Mouse (Mus musculus) forebrain, embryonic 14.5 days (tissue): ENCODE results near the gene Nod1. TPM values are rescaled to one million over a fixed set of nuclear protein-coding genes. Genes with fewer than 3 reads are reported as not detected.

ENCODE experiments used
- ATAC-seq: fragments of 200-750 bp; cut with Nextera tagmentation; 2 replicates; pipeline ENCODE4 v1.8.0; 2017; ENCODE audit warnings: mild to moderate bottlenecking, moderate library complexity
- DNase-seq: peaks from one replicate; pipeline ENCODE4 v3.0.0-alpha.2; 2015; ENCODE audit warnings: low spot score
- H3K27ac ChIP-seq: fragments of 300-500 bp; sonication (generic); 2 replicates; pipeline ENCODE4 v1.5.1; 2014; ENCODE audit warnings: low read depth, mild to moderate bottlenecking, control low read depth, low read length, moderate library complexity
- H3K27me3 ChIP-seq: fragments of 300-500 bp; sonication (generic); replicated peaks from 2 replicates; pipeline ENCODE4 v1.6.1; 2014; ENCODE audit warnings: low read length, control low read depth, mixed read lengths; ENCODE audit not compliant: control insufficient read depth, insufficient read depth
- H3K36me3 ChIP-seq: fragments of 300-500 bp; sonication (generic); 2 replicates; pipeline ENCODE4 v1.6.1; 2014; ENCODE audit warnings: low read length, control low read depth; ENCODE audit not compliant: control insufficient read depth, insufficient read depth
- H3K4me1 ChIP-seq: fragments of 300-500 bp; sonication (generic); 2 replicates; pipeline ENCODE4 v1.6.1; 2014; ENCODE audit warnings: antibody characterized with exemption, low read length, control low read depth; ENCODE audit not compliant: control insufficient read depth, insufficient read depth
- H3K4me2 ChIP-seq: fragments of 300-500 bp; sonication (generic); 2 replicates; pipeline ENCODE4 v1.6.1; 2014; ENCODE audit warnings: mild to moderate bottlenecking, control low read depth, low read length
- H3K4me3 ChIP-seq: fragments of 300-500 bp; sonication (generic); 2 replicates; pipeline ENCODE4 v1.5.1; 2014; ENCODE audit warnings: low read depth, low read length, control low read depth
- H3K9ac ChIP-seq: fragments of 300-500 bp; sonication (generic); 2 replicates; pipeline ENCODE4 v1.6.1; 2014; ENCODE audit warnings: mild to moderate bottlenecking, low read length, control low read depth, moderate library complexity
- H3K9me3 ChIP-seq: fragments of 300-500 bp; sonication (generic); replicated peaks from 2 replicates; pipeline ENCODE4 v1.6.1; 2016; ENCODE audit warnings: low read length, control low read depth, mixed read lengths; ENCODE audit not compliant: control insufficient read depth
- WGBS: fragments of 180-500 bp; shearing (Covaris S2); extraction: QIAGEN DNeasy Blood & Tissue Kit; methylation state at CpG from one replicate; pipeline ENCODE4 v1.1.7; 2014; 5-methylcytosine and 5-hydroxymethylcytosine counted together
- polyA plus RNA-seq: library from polyadenylated mRNA; unstranded; fragments of >200 nt; fragmentation: Nextera tagmentation; extraction: Ambion mirVana; gene quantifications from 2 replicates; pipeline ENCODE4 v1.2.1, GENCODE M21; 2014

Nod1 gene
- polyA plus RNA-seq, 1 experiment from 2014 or later = 1.8 TPM

GRCm38 (mm10) chr6:54970506-54970905 is 1.9 kb downstream of the Nod1 start:
- Histone ChIP-seq H3K9ac (no peak overlapping the region), H3K36me3 (no peaks in the 10 kb centered on the region), H3K4me3 (no peak overlapping the region), H3K27me3 (peaks cover 11% of the 10 kb centered on the region; the same call in 1 of the 2 replicates), H3K27ac (no peak overlapping the region), H3K4me1 (peaks cover 4% of the 10 kb centered on the region), H3K9me3 (no peaks in the 10 kb centered on the region), H3K4me2 (no peak overlapping the region)
- 78% methylated on average over 9 of the region's 9 CpGs for WGBS
- DNase-seq (no peak), ATAC-seq (no peak)

DNA sequence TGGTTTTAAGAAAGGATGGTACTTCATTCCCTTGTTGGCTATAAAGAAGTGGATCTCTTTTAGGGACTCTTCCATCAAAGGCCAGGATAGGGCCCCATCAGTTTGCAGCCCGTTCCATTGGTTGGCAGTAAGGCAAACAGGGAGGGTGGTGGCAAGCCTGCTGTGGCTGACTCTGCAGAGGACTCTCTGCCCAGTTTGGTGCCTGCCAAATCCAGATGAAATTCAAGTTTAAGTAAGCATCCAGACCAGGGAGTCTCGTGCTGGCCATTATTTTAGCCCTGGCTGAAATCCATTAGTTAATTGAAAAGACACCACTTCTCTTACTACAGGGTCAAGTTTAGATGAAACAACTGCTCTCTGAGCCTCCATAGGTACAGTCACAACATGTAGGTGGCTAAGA is 2.6 kb downstream of the Nod1 start:
- no peak for DNase-seq
- H3K9me3 ChIP-seq = no peaks in the 10 kb centered on the region
- no peak for ATAC-seq
- peaks cover 11% of the 10 kb centered on the region; the same call in 1 of the 2 replicates for H3K27me3 ChIP-seq
- no peaks in the 10 kb centered on the region for H3K36me3 ChIP-seq
- H3K4me1 ChIP-seq = peaks cover 4% of the 10 kb centered on the region
- no peak overlapping the region for H3K4me2 ChIP-seq
- WGBS = 60% methylated on average over 2 of the region's 2 CpGs
- no peak overlapping the region for H3K27ac ChIP-seq
- no peak overlapping the region for H3K4me3 ChIP-seq
- H3K9ac ChIP-seq = no peak overlapping the region

- Histone ChIP-seq H3K9me3 (no peaks in the 10 kb centered on the region), H3K4me3 (no peak overlapping the region), H3K4me1 (peaks cover 4% of the 10 kb centered on the region), H3K4me2 (no peak overlapping the region), H3K27me3 (peaks cover 11% of the 10 kb centered on the region; the same call in 1 of the 2 replicates), H3K9ac (no peak overlapping the region), H3K36me3 (no peaks in the 10 kb centered on the region), H3K27ac (no peak overlapping the region)
- 37% methylated on average over 10 of the region's 10 CpGs for WGBS
- ATAC-seq (no peak), DNase-seq (no peak)
Measured at GRCm38 (mm10) chr6:54967591-54967990, 4.8 kb downstream of the Nod1 start.

- H3K36me3 ChIP-seq = no peaks in the 10 kb centered on the region
- ATAC-seq = no peak
- H3K27ac ChIP-seq = no peak overlapping the region
- no peak overlapping the region for H3K4me3 ChIP-seq
- 54% methylated on average over 5 of the region's 5 CpGs for WGBS
- no peaks in the 10 kb centered on the region for H3K27me3 ChIP-seq
- no peak overlapping the region for H3K4me2 ChIP-seq
- H3K9me3 ChIP-seq = no peaks in the 10 kb centered on the region
- no peak for DNase-seq
- H3K9ac ChIP-seq = no peak overlapping the region
- H3K4me1 ChIP-seq = no peaks in the 10 kb centered on the region
Measured at GRCm38 (mm10) chr6:54965234-54965633, 7.2 kb downstream of the Nod1 start.

DNA sequence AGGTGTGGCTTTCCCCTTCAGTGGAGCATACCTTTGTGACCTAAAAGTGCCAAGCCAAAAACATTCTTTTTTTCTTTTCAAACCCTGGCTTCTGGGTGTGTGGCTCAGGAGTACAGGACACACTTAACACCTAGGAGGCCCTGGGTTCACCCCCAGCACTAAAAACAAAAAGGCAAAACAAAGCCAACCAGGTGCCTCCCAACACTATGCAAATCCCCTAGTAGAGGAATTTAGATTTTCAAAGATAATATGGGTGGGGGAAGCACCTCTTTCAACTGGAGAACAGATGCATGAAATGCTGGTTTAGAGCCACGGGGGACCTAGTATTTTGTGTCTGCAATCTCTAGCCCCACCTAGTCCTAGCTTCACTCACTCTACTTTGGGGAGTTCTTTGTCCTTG is 7.7 kb downstream of the Nod1 start:
- Histone ChIP-seq H3K9ac (no peak overlapping the region), H3K27ac (no peak overlapping the region), H3K4me1 (no peaks in the 10 kb centered on the region), H3K27me3 (no peaks in the 10 kb centered on the region), H3K4me3 (no peak overlapping the region), H3K36me3 (no peaks in the 10 kb centered on the region), H3K4me2 (no peak overlapping the region), H3K9me3 (no peaks in the 10 kb centered on the region)
- 61% methylated on average over 1 of the region's 1 CpGs for WGBS
- no peak for DNase-seq
- no peak for ATAC-seq

- 96% methylated on average over 2 of the region's 2 CpGs for WGBS
- Histone ChIP-seq H3K4me2 (no peak overlapping the region), H3K4me1 (no peaks in the 10 kb centered on the region), H3K27ac (no peak overlapping the region), H3K4me3 (no peak overlapping the region), H3K9ac (no peak overlapping the region), H3K36me3 (no peaks in the 10 kb centered on the region), H3K9me3 (no peaks in the 10 kb centered on the region), H3K27me3 (no peaks in the 10 kb centered on the region)
- DNase-seq (no peak), ATAC-seq (no peak)
Measured at GRCm38 (mm10) chr6:54963599-54963998, 8.8 kb downstream of the Nod1 start.

DNA sequence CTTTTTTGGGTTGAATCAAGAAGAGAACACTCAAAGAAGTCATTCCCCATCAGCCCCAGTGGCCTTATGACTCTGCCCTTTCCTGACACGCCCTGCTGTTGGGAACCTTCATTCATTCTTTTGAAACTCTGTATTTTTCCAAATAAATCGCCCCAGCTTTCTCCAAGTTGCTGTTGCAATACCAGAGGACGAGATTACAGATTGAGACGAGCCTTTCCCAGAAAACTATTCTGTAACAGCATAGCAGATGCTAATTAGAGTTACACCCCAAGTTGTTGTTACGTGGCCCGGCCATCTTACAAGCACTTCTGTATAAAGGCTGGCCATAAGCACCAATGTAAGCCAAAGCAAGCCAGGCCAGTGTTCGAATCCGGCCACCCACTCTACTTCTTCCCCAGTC is 14.8 kb downstream of the Nod1 start:
- H3K4me2 ChIP-seq = no peak overlapping the region
- H3K4me3 ChIP-seq = no peak overlapping the region
- no peaks in the 10 kb centered on the region for H3K27me3 ChIP-seq
- H3K9me3 ChIP-seq = no peaks in the 10 kb centered on the region
- H3K27ac ChIP-seq = no peak overlapping the region
- ATAC-seq (no peak), DNase-seq (no peak)
- H3K4me1 ChIP-seq = no peaks in the 10 kb centered on the region
- H3K36me3 ChIP-seq = no peaks in the 10 kb centered on the region
- no peak overlapping the region for H3K9ac ChIP-seq
- WGBS = 82% methylated on average over 8 of the region's 8 CpGs

- ATAC-seq (no peak), DNase-seq (no peak)
- no peak overlapping the region for H3K9ac ChIP-seq
- H3K27ac ChIP-seq = no peak overlapping the region
- H3K4me3 ChIP-seq = no peak overlapping the region
- WGBS = 94% methylated on average over 1 of the region's 1 CpGs
- H3K4me1 ChIP-seq = no peaks in the 10 kb centered on the region
- no peaks in the 10 kb centered on the region for H3K9me3 ChIP-seq
- no peaks in the 10 kb centered on the region for H3K36me3 ChIP-seq
- H3K27me3 ChIP-seq = no peaks in the 10 kb centered on the region
- no peak overlapping the region for H3K4me2 ChIP-seq
Measured at GRCm38 (mm10) chr6:54956425-54956824, 16.0 kb downstream of the Nod1 start.

GRCm38 (mm10) chr6:54955949-54956348 is 16.5 kb downstream of the Nod1 start:
- Histone ChIP-seq H3K27me3 (no peaks in the 10 kb centered on the region), H3K4me1 (no peaks in the 10 kb centered on the region), H3K9me3 (no peaks in the 10 kb centered on the region), H3K9ac (no peak overlapping the region), H3K36me3 (no peaks in the 10 kb centered on the region), H3K4me3 (no peak overlapping the region), H3K27ac (no peak overlapping the region), H3K4me2 (no peak overlapping the region)
- ATAC-seq = no peak
- no peak for DNase-seq
